ENCODE assay signal across 8 mouse cellular contexts in genomic region chr6:149409845-149410244, GRCm38 (mm10). TPM values are rescaled to one million over a fixed set of nuclear protein-coding genes. Genes with fewer than 3 reads are reported as not detected.
A peak's percentile ranks its signal among the peaks of the same experiment; 100 is the strongest.
DNase-seq lines count a peak whose midpoint lies in the region; ATAC-seq and TF ChIP-seq lines count a peak whose summit lies in the region.

No protein-coding gene starts in this region.

- peaks cover 3% of the 10 kb centered on the region; the same call in 1 of the 2 replicates for H3K4me1 ChIP-seq in heart, postnatal 0 days (ENCODE audit: control insufficient read depth, insufficient read depth)
- H3K4me1 ChIP-seq in hindbrain, embryonic 12.5 days, result 0 out of 2 replicates have a peak, but pooled peaks cover 5% of the 10 kb centered on the region
- peaks cover 11% of the 10 kb centered on the region; the same call in 1 of the 2 replicates for H3K4me1 ChIP-seq in midbrain, embryonic 15.5 days

- ATAC-seq in heart, postnatal 0 days (ENCODE audit: insufficient read depth, low read depth), result no peak
- ATAC-seq in hindbrain, embryonic 12.5 days (ENCODE audit: low FRiP score), result no peak
- ATAC-seq in midbrain, embryonic 15.5 days (replicated peaks), result no peak

- TF ChIP-seq EP300 in heart, postnatal 0 days (IDR thresholded peaks at IDR 0.05; ENCODE audit: low read depth), result no peak

- 23% methylated on average over 4 of the region's 4 CpGs for WGBS in heart, postnatal 0 days
- 11% methylated on average over 4 of the region's 4 CpGs for WGBS in hindbrain, embryonic 12.5 days
- 3% methylated on average over 4 of the region's 4 CpGs for WGBS in midbrain, embryonic 15.5 days

- H3K27me3 ChIP-seq in heart, postnatal 0 days (ENCODE audit: control insufficient read depth, insufficient read depth, low read length), result no peaks in the 10 kb centered on the region
- no peaks in the 10 kb centered on the region for H3K27me3 ChIP-seq in hindbrain, embryonic 12.5 days
- H3K27me3 ChIP-seq in midbrain, embryonic 15.5 days (replicated peaks), result no peaks in the 10 kb centered on the region

- no peak for TF ChIP-seq CTCF in heart, postnatal 0 days (IDR thresholded peaks at IDR 0.05; ENCODE audit: low read depth)
- TF ChIP-seq CTCF in brain, embryonic 14.5 days (IDR thresholded peaks at IDR 0.05; ENCODE audit: borderline replicate concordance, extremely low read depth, insufficient read depth, insufficient read length), result no peak

- TF ChIP-seq POLR2A in brain, embryonic 14.5 days (IDR thresholded peaks at IDR 0.05; ENCODE audit: borderline replicate concordance, extremely low read depth, insufficient read depth, insufficient read length, poor library complexity, severe bottlenecking), result no peak

- H3K36me3 ChIP-seq in heart, postnatal 0 days (replicated peaks; ENCODE audit: control insufficient read depth, insufficient read depth, low read length), result no peaks in the 10 kb centered on the region
- H3K36me3 ChIP-seq in hindbrain, embryonic 12.5 days, result no peaks in the 10 kb centered on the region
- H3K36me3 ChIP-seq in midbrain, embryonic 15.5 days (replicated peaks), result no peaks in the 10 kb centered on the region

- H3K27ac ChIP-seq in heart, postnatal 0 days (ENCODE audit: low read depth), result no peak overlapping the region
- H3K27ac ChIP-seq in hindbrain, embryonic 12.5 days, result peak overlapping the region; percentile 90
- H3K27ac ChIP-seq in midbrain, embryonic 15.5 days, result peak overlapping the region; percentile 94

- peak overlapping the region; percentile 87 for H3K4me2 ChIP-seq in heart, postnatal 0 days (ENCODE audit: low read depth, low read length)
- peak overlapping the region; percentile 65 for H3K4me2 ChIP-seq in hindbrain, embryonic 12.5 days (replicated peaks)
- peak overlapping the region; percentile 57 for H3K4me2 ChIP-seq in midbrain, embryonic 15.5 days

- H3K9ac ChIP-seq in heart, postnatal 0 days (replicated peaks; ENCODE audit: low read depth, low read length), result 0 out of 2 replicates have a peak overlapping the region, but pooled peaks have one; percentile 51
- H3K9ac ChIP-seq in hindbrain, embryonic 12.5 days, result peak overlapping the region; percentile 64
- peak overlapping the region; percentile 81 for H3K9ac ChIP-seq in midbrain, embryonic 15.5 days

- peak overlapping the region; percentile 74 for H3K4me3 ChIP-seq in heart, postnatal 0 days (ENCODE audit: low read depth, low read length)
- peak overlapping the region; percentile 63 for H3K4me3 ChIP-seq in hindbrain, embryonic 12.5 days
- peak overlapping the region; percentile 72 for H3K4me3 ChIP-seq in midbrain, embryonic 15.5 days

- H3K9me3 ChIP-seq in heart, postnatal 0 days (replicated peaks; ENCODE audit: control insufficient read depth, low read length), result no peaks in the 10 kb centered on the region
- no peaks in the 10 kb centered on the region for H3K9me3 ChIP-seq in hindbrain, embryonic 12.5 days (replicated peaks)
- no peaks in the 10 kb centered on the region for H3K9me3 ChIP-seq in midbrain, embryonic 15.5 days

- no peak for DNase-seq in heart, postnatal 0 days (ENCODE audit: low spot score)
- DNase-seq in heart, adult 18-20 months, result no peak
- peak; percentile 53 for DNase-seq in brain, embryonic 14.5 days (ENCODE audit: low read depth)
- no peak for DNase-seq in spleen, postnatal 36 days (ENCODE audit: low spot score in 2 of 2)
- DNase-seq in adrenal gland, postnatal 14 days, result no peak
- no peak for DNase-seq in layer of hippocampus, adult 8-10 months (ENCODE audit: low spot score in 2 of 2)

RNA-seq across cellular contexts. Expression of gene Bicd1, which starts 1.2 kb away (rescaled TPM):
- total RNA-seq in heart, postnatal 0 days (2014; rRNA removed; ENCODE audit: low replicate concordance), result 3.5 and 9.0 TPM in 2 replicates
- polyA plus RNA-seq in heart, postnatal 0 days (2015; fragmentation: Nextera tagmentation; extraction: Ambion mirVana), result 3.2 and 4.1 TPM in 2 replicates
- total RNA-seq in heart, adult 18-20 months (2021), result 1 to 10 TPM; 3.9 to 5.2 TPM
- 13.0 and 17.2 TPM in 2 replicates for polyA plus RNA-seq in brain, embryonic 14.5 days (2012; rRNA removed)
- 28.0 and 31.2 TPM in 2 replicates for polyA plus RNA-seq in hindbrain, embryonic 12.5 days (2016; fragmentation: Nextera tagmentation; extraction: Ambion mirVana)
- 45.9 and 53.6 TPM in 2 replicates for polyA plus RNA-seq in midbrain, embryonic 15.5 days (2015; fragmentation: Nextera tagmentation; extraction: Ambion mirVana)
- total RNA-seq in adrenal gland, postnatal 14 days (2021), result 4.0 and 5.4 TPM in 2 replicates
- 10 to 100 TPM; 46.6 to 53.3 (median 50.9) TPM for total RNA-seq in layer of hippocampus, adult 8-10 months (2022)
